Mouse (Mus musculus): Measurements from ENCODE around the gene Dhx57. TPM values are rescaled to one million over a fixed set of nuclear protein-coding genes. Genes with fewer than 3 reads are reported as not detected.

Dhx57 gene
- polyA plus RNA-seq, 1 experiment = 5.0 TPM

- no peaks in the 10 kb centered on the region for H3K4me1 ChIP-seq (ENCODE audit: control insufficient read depth, insufficient read depth, low read length)
- no peaks in the 10 kb centered on the region for H3K27me3 ChIP-seq (ENCODE audit: control insufficient read depth, insufficient read depth, low read length)
- TF ChIP-seq CTCF (IDR thresholded peaks at IDR 0.05; ENCODE audit: control insufficient read depth, insufficient read depth, insufficient replicate concordance, low read depth, low read length) (no peak), POLR2A (IDR thresholded peaks at IDR 0.05; ENCODE audit: control insufficient read depth, low read depth, low read length) (no peak)
- H3K4me3 ChIP-seq (ENCODE audit: control insufficient read depth, low read depth, low read length) = peak overlapping the region; percentile 95
- H3K36me3 ChIP-seq (ENCODE audit: control insufficient read depth, insufficient read depth, low read length) = peaks cover 5% of the 10 kb centered on the region
- H3K27ac ChIP-seq (ENCODE audit: control insufficient read depth, insufficient read depth, low read depth, low read length) = no peak overlapping the region; the same call in 1 of the 2 replicates
Measured at GRCm38 (mm10) chr17:80205657-80206056, 84.6 kb downstream of the Dhx57 start.

- Histone ChIP-seq H3K36me3 (ENCODE audit: control insufficient read depth, insufficient read depth, low read length) (peaks cover 2% of the 10 kb centered on the region), H3K4me1 (ENCODE audit: control insufficient read depth, insufficient read depth, low read length) (no peaks in the 10 kb centered on the region), H3K27me3 (ENCODE audit: control insufficient read depth, insufficient read depth, low read length) (no peaks in the 10 kb centered on the region), H3K27ac (ENCODE audit: control insufficient read depth, insufficient read depth, low read depth, low read length) (no peak overlapping the region), H3K4me3 (ENCODE audit: control insufficient read depth, low read depth, low read length) (no peak overlapping the region)
- TF ChIP-seq CTCF (IDR thresholded peaks at IDR 0.05; ENCODE audit: control insufficient read depth, insufficient read depth, insufficient replicate concordance, low read depth, low read length) = no peak
- no peak for TF ChIP-seq POLR2A (IDR thresholded peaks at IDR 0.05; ENCODE audit: control insufficient read depth, low read depth, low read length)
Measured at GRCm38 (mm10) chr17:80199160-80199778, 91.0 kb downstream of the Dhx57 start.

- no peaks in the 10 kb centered on the region for H3K4me1 ChIP-seq (ENCODE audit: control insufficient read depth, insufficient read depth, low read length)
- no peak overlapping the region for H3K4me3 ChIP-seq (ENCODE audit: control insufficient read depth, low read depth, low read length)
- no peaks in the 10 kb centered on the region for H3K36me3 ChIP-seq (ENCODE audit: control insufficient read depth, insufficient read depth, low read length)
- no peaks in the 10 kb centered on the region for H3K27me3 ChIP-seq (ENCODE audit: control insufficient read depth, insufficient read depth, low read length)
- no peak overlapping the region for H3K27ac ChIP-seq (ENCODE audit: control insufficient read depth, insufficient read depth, low read depth, low read length)
- TF ChIP-seq POLR2A (IDR thresholded peaks at IDR 0.05; ENCODE audit: control insufficient read depth, low read depth, low read length) (no peak), CTCF (IDR thresholded peaks at IDR 0.05; ENCODE audit: control insufficient read depth, insufficient read depth, insufficient replicate concordance, low read depth, low read length) (no peak)
Measured at GRCm38 (mm10) chr17:80193075-80193474, 97.2 kb downstream of the Dhx57 start.

Other genes starting within 250 kb of the Dhx57 start
- gene Hnrnpll, start 228.1 kb downstream of the Dhx57 start, polyA plus RNA-seq (2012; rRNA removed) = 44.0 and 52.0 TPM in 2 replicates
- gene Galm, start 163.0 kb downstream of the Dhx57 start, polyA plus RNA-seq (2012; rRNA removed) = 19.5 and 27.5 TPM in 2 replicates
- gene Srsf7, start 83.2 kb downstream of the Dhx57 start, polyA plus RNA-seq (2012; rRNA removed) = 63.1 and 79.8 TPM in 2 replicates
- 137 and 174 TPM in 2 replicates for gene Ttc39d, start 83.0 kb downstream of the Dhx57 start, polyA plus RNA-seq (2012; rRNA removed)
- gene Gemin6, start 66.0 kb downstream of the Dhx57 start, polyA plus RNA-seq (2012; rRNA removed) = 14.2 and 15.3 TPM in 2 replicates
- gene Morn2, start 273 bp downstream of the Dhx57 start, polyA plus RNA-seq (2012; rRNA removed) = 365 and 391 TPM in 2 replicates
- 19.8 and 22.6 TPM in 2 replicates for gene Arhgef33, start 16.9 kb upstream of the Dhx57 start, polyA plus RNA-seq (2012; rRNA removed)
- 5.0 and 6.1 TPM in 2 replicates for gene Gm10190, start 83.1 kb upstream of the Dhx57 start, polyA plus RNA-seq (2012; rRNA removed)
- 2.7 and 2.8 TPM in 2 replicates for gene Sos1, start 190.0 kb upstream of the Dhx57 start, polyA plus RNA-seq (2012; rRNA removed)